Mouse (Mus musculus): ENCODE data around the gene Alad. TPM values are rescaled to one million over a fixed set of nuclear protein-coding genes. Genes with fewer than 3 reads are reported as not detected.

Gene Alad
- polyA plus RNA-seq, 1 experiment from 2014 or later, result 468 TPM

DNA sequence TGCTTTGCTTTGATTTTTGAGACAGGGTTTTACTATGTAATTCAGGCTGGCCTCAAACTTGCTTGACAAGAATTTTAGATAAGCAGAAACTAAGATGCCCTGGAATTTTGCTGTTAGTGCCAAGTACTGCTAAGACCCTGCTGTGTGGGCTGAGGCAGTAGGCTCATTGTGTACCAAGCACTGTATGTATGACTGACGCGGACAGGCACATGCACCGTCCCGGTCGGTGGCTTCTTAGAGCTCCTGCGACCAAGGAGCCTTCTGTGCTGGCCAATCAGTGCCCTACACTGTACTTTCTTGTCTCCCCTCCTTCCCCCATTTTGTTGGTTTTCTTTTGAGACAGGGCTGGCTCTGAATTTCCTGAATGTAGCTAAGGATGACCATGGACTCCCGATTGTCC lies 4.7 kb downstream of the Alad start:
- Histone ChIP-seq H3K4me1 (replicated peaks; ENCODE audit: control insufficient read depth, insufficient read depth, low read length) (peaks cover 40% of the 10 kb centered on the region), H3K36me3 (ENCODE audit: control insufficient read depth, insufficient read depth, low read length) (peaks cover 45% of the 10 kb centered on the region)

DNA sequence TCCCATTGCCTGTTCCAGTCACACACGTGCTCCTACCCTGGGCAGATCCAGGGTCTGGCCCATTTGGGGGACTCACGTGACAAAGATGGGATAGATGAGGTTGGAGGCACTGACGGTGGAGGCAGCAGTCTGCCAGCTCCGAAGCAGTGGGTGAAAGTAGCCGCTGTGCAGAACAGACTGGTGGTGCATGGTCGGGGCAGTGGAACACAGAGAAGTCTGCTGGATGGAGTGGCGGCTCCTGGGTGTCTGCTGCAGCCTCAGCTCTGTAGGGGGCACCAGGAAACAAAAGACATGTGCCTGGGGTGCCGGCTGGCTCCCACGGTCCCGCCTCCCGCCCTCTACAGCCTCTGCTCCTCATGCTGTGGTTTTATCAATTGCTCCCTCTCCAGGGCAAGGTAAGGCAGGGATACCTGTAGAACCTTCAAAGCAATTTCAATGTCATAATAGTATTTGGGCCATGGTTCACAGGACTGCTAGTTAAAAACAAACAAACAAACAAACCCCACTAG lies 5.7 kb downstream of the Alad start:
- no peaks in the 10 kb centered on the region for H3K27me3 ChIP-seq (replicated peaks; ENCODE audit: control insufficient read depth, insufficient read depth, low read length)
- peak overlapping the region; percentile 32; the same call in 1 of the 2 replicates for H3K27ac ChIP-seq (ENCODE audit: low read depth, low read length)
- 55% methylated on average over 11 of the region's 11 CpGs for WGBS
- peak overlapping the region; percentile 16 for H3K4me3 ChIP-seq (ENCODE audit: low read depth, low read length)
- peak overlapping the region; percentile 77 for H3K4me2 ChIP-seq
- no peak for DNase-seq (ENCODE audit: low spot score)
- H3K9ac ChIP-seq (ENCODE audit: low read depth, low read length), result peak overlapping the region; percentile 40; the same call in 1 of the 2 replicates
- no peak for ATAC-seq (replicated peaks; ENCODE audit: low FRiP score)
- H3K36me3 ChIP-seq (ENCODE audit: control insufficient read depth, insufficient read depth, low read length), result peaks cover 54% of the 10 kb centered on the region
- H3K4me1 ChIP-seq (replicated peaks; ENCODE audit: control insufficient read depth, insufficient read depth, low read length), result peaks cover 40% of the 10 kb centered on the region
- H3K9me3 ChIP-seq (ENCODE audit: control insufficient read depth, low read length), result no peaks in the 10 kb centered on the region

More for the DNA sequence above, 4.7 kb downstream of the Alad start:
- peak overlapping the region; percentile 93 for H3K9ac ChIP-seq (ENCODE audit: low read depth, low read length)
- DNase-seq (ENCODE audit: low spot score), result no peak
- peak overlapping the region; percentile 77 for H3K4me2 ChIP-seq
- H3K27ac ChIP-seq (ENCODE audit: low read depth, low read length), result peak overlapping the region; percentile 93
- 75% methylated on average over 7 of the region's 7 CpGs for WGBS
- no peak for ATAC-seq (replicated peaks; ENCODE audit: low FRiP score)
- no peaks in the 10 kb centered on the region for H3K27me3 ChIP-seq (replicated peaks; ENCODE audit: control insufficient read depth, insufficient read depth, low read length)
- H3K9me3 ChIP-seq (ENCODE audit: control insufficient read depth, low read length), result no peaks in the 10 kb centered on the region
- peak overlapping the region; percentile 85 for H3K4me3 ChIP-seq (ENCODE audit: low read depth, low read length)

DNA sequence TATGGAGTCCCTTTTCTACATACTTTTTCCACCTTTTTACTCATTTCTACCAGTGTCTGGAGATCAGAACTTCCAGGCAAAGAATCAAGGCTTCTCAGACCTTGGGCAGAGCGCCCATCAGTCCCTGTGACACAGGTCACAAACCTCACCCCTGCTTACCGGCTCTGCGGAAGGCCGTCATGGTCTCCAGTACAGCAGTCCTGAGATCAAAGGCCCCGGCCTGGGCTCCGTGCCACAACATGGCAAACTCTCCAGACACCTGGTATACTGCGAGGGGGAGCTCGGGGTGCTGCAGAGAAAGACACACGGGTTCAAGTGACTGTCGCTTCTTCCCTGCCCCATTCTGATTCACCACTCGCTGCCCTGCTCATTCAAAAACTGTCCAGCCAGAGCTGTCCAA lies 9.8 kb downstream of the Alad start:
- no peak overlapping the region for H3K27ac ChIP-seq (ENCODE audit: low read depth, low read length)
- peaks cover 67% of the 10 kb centered on the region for H3K36me3 ChIP-seq (ENCODE audit: control insufficient read depth, insufficient read depth, low read length)
- H3K27me3 ChIP-seq (replicated peaks; ENCODE audit: control insufficient read depth, insufficient read depth, low read length), result no peaks in the 10 kb centered on the region
- H3K4me1 ChIP-seq (replicated peaks; ENCODE audit: control insufficient read depth, insufficient read depth, low read length), result peaks cover 14% of the 10 kb centered on the region
- no peak overlapping the region for H3K4me3 ChIP-seq (ENCODE audit: low read depth, low read length)
- H3K9ac ChIP-seq (ENCODE audit: low read depth, low read length), result no peak overlapping the region
- ATAC-seq (replicated peaks; ENCODE audit: low FRiP score) (no peak), DNase-seq (ENCODE audit: low spot score) (no peak)
- 97% methylated on average over 11 of the region's 11 CpGs for WGBS
- H3K9me3 ChIP-seq (ENCODE audit: control insufficient read depth, low read length), result no peaks in the 10 kb centered on the region
- no peak overlapping the region for H3K4me2 ChIP-seq

DNA sequence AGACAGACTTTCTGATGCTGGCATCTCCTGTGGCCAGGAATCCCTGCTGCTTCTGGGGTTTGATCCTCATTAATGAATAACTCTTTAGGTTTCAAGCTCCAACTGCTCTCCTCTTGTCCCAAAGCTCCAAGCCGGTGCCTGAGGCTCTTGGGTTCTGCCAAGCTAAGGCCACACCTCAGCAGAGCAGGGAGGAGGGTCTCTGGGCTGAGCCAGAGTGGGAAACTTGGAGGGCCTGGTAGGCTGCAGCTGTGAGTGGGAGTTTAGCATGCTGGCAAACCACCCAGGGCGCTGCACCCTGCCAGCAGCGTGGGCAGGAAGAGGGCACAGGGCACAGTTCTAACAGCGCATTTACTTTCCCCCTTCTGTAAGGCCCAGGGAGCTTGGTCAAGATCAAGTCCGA lies 10.9 kb downstream of the Alad start:
- DNase-seq (ENCODE audit: low spot score), result no peak
- WGBS, result 93% methylated on average over 5 of the region's 5 CpGs
- H3K4me3 ChIP-seq (ENCODE audit: low read depth, low read length), result no peak overlapping the region
- no peak overlapping the region for H3K27ac ChIP-seq (ENCODE audit: low read depth, low read length)
- peaks cover 14% of the 10 kb centered on the region for H3K4me1 ChIP-seq (replicated peaks; ENCODE audit: control insufficient read depth, insufficient read depth, low read length)
- H3K36me3 ChIP-seq (ENCODE audit: control insufficient read depth, insufficient read depth, low read length), result peaks cover 62% of the 10 kb centered on the region
- no peaks in the 10 kb centered on the region for H3K27me3 ChIP-seq (replicated peaks; ENCODE audit: control insufficient read depth, insufficient read depth, low read length)
- ATAC-seq (replicated peaks; ENCODE audit: low FRiP score), result no peak
- no peaks in the 10 kb centered on the region for H3K9me3 ChIP-seq (ENCODE audit: control insufficient read depth, low read length)
- H3K4me2 ChIP-seq, result no peak overlapping the region
- no peak overlapping the region for H3K9ac ChIP-seq (ENCODE audit: low read depth, low read length)

DNA sequence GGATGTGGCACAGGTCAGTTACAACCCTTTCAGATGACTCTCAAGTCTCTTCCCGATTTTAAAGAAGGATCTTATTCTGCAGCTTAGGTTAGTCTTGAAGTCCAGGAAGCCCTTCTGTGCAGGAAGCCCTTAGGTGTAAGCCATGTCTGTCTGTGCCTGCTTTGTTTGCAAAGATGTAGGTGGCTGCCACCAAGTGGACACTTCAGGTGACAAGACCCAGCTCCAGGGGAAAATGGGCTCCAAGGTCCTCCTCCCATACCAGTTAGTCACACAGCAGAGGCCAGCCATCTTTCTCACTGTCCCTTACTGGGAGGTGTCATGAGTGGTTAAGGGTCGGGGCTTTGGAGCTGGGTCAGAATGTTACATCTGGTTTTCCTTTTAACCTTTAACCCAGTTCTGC lies 12.9 kb downstream of the Alad start:
- Histone ChIP-seq H3K36me3 (ENCODE audit: control insufficient read depth, insufficient read depth, low read length) (peaks cover 42% of the 10 kb centered on the region), H3K27ac (ENCODE audit: low read depth, low read length) (no peak overlapping the region), H3K9me3 (ENCODE audit: control insufficient read depth, low read length) (no peaks in the 10 kb centered on the region), H3K9ac (ENCODE audit: low read depth, low read length) (no peak overlapping the region), H3K4me2 (no peak overlapping the region), H3K27me3 (replicated peaks; ENCODE audit: control insufficient read depth, insufficient read depth, low read length) (no peaks in the 10 kb centered on the region), H3K4me3 (ENCODE audit: low read depth, low read length) (no peak overlapping the region), H3K4me1 (replicated peaks; ENCODE audit: control insufficient read depth, insufficient read depth, low read length) (peaks cover 12% of the 10 kb centered on the region)
- WGBS, result 56% methylated on average over 2 of the region's 2 CpGs
- ATAC-seq (replicated peaks; ENCODE audit: low FRiP score) (peak; percentile 33), DNase-seq (ENCODE audit: low spot score) (no peak)

DNA sequence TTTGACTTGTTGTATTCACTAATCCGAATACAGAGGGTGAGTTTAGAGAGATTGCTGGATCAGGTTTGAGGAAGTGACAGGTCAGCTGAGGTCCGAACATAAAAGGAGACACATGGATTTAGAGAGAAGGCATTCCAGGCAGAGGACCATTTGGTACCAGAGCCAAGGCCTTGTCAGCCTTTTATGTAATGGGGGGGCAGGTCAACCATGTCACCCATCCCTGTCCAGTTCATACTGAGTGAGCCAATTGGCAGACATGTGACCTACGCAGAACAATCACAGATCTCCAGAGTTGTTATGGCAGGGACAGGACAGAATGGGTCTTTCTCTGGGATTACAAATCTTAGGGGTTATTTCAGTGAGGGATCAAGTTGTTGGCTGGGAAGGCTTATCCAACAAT lies 13.7 kb downstream of the Alad start:
- Histone ChIP-seq H3K36me3 (ENCODE audit: control insufficient read depth, insufficient read depth, low read length) (peaks cover 34% of the 10 kb centered on the region), H3K4me2 (no peak overlapping the region), H3K27me3 (replicated peaks; ENCODE audit: control insufficient read depth, insufficient read depth, low read length) (no peaks in the 10 kb centered on the region), H3K27ac (ENCODE audit: low read depth, low read length) (no peak overlapping the region), H3K4me1 (replicated peaks; ENCODE audit: control insufficient read depth, insufficient read depth, low read length) (peaks cover 9% of the 10 kb centered on the region), H3K4me3 (ENCODE audit: low read depth, low read length) (no peak overlapping the region), H3K9me3 (ENCODE audit: control insufficient read depth, low read length) (no peaks in the 10 kb centered on the region), H3K9ac (ENCODE audit: low read depth, low read length) (no peak overlapping the region)
- ATAC-seq (replicated peaks; ENCODE audit: low FRiP score), result no peak
- WGBS, result 88% methylated on average over 3 of the region's 3 CpGs
- DNase-seq (ENCODE audit: low spot score), result no peak

DNA sequence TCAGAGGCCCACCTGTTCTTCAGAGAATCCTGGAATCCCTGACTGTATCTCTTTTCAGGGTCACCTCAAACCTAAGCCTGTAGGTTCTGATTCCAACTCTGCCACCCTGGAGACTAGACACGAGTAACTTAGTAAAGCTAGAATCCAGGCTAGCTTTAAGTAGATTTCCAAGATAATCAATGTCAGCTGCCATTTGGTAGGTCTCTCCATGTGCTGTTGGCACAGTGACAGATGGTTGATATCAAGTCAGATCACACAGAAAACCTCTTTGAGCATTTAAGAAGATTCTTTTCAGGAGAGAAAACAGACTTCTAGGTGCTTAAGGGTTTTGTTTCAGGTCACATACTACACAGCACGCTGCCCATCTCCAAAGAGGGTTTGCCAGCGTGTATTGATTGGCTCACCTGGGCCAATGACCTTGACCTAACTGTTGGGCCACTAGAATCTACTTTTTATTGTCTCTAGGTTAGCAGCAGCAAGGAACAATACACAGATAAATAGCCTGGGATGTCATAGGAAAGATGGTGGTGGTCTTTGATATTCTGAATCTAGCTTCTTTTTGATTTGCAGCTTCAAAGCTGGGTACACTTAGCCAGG lies 16.2 kb downstream of the Alad start, which contains the start of gene Hdhd3:
Hdhd3 (minus strand) TSS at position 94 of the 597 bp plus-strand sequence.
- Histone ChIP-seq H3K4me3 (ENCODE audit: low read depth, low read length) (peak within 1 kb of the TSS; percentile 76), H3K9ac (ENCODE audit: low read depth, low read length) (peak within 1 kb of the TSS; percentile 58), H3K36me3 (ENCODE audit: control insufficient read depth, insufficient read depth, low read length) (peaks cover 15% of the 10 kb centered on the region), H3K27ac (ENCODE audit: low read depth, low read length) (0 out of 2 replicates have a peak within 1 kb of the TSS, but pooled peaks have one; percentile 1), H3K4me1 (replicated peaks; ENCODE audit: control insufficient read depth, insufficient read depth, low read length) (peaks cover 9% of the 10 kb centered on the region), H3K9me3 (ENCODE audit: control insufficient read depth, low read length) (no peaks in the 10 kb centered on the region), H3K27me3 (replicated peaks; ENCODE audit: control insufficient read depth, insufficient read depth, low read length) (no peaks in the 10 kb centered on the region), H3K4me2 (peak within 1 kb of the TSS; percentile 66)
- DNase-seq (ENCODE audit: low spot score) (no peak), ATAC-seq (replicated peaks; ENCODE audit: low FRiP score) (no peak)
- WGBS, result 71% methylated on average over 3 of the region's 3 CpGs

DNA sequence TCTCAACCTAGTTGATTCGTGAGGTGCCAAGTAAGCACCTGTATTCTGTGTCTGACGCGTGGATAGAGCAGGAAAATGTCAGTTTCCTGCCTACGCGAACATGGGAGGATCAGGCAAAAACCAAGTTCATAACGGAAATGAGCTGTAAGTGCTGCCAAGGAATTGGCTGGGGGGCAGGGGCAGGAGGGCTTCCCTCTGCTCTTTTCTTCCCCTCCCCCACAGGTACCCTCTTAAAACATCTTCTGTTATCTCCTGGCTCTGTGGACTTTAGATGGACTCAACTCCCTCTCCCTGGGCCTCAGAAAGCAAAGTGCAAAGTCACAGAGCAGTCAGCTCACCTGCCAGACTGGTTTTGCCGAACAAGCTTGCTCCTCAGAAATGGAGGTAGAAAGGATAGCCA lies 16.7 kb downstream of the Alad start:
- ATAC-seq (replicated peaks; ENCODE audit: low FRiP score) (no peak), DNase-seq (ENCODE audit: low spot score) (no peak)
- Histone ChIP-seq H3K4me3 (ENCODE audit: low read depth, low read length) (no peak overlapping the region), H3K4me1 (replicated peaks; ENCODE audit: control insufficient read depth, insufficient read depth, low read length) (peaks cover 9% of the 10 kb centered on the region), H3K4me2 (peak overlapping the region; percentile 66; the same call in 1 of the 2 replicates), H3K9me3 (ENCODE audit: control insufficient read depth, low read length) (no peaks in the 10 kb centered on the region), H3K27ac (ENCODE audit: low read depth, low read length) (no peak overlapping the region), H3K27me3 (replicated peaks; ENCODE audit: control insufficient read depth, insufficient read depth, low read length) (no peaks in the 10 kb centered on the region), H3K9ac (ENCODE audit: low read depth, low read length) (no peak overlapping the region), H3K36me3 (ENCODE audit: control insufficient read depth, insufficient read depth, low read length) (peaks cover 10% of the 10 kb centered on the region)
- 60% methylated on average over 7 of the region's 7 CpGs for WGBS
